Mouse (Mus musculus): Measurements from ENCODE around the gene Slc52a3. TPM values are rescaled to one million over a fixed set of nuclear protein-coding genes. Genes with fewer than 3 reads are reported as not detected.

Slc52a3 gene
- 1 to 10 TPM in 1 of 2 experiments, under 1 TPM in 1; 0.94 to 1.3 TPM for total RNA-seq (2021)
- long read RNA-seq, experiment 1, partial matches to known transcripts = 1 of 4 reads
- long read RNA-seq, experiment 1, other reads (novel, unspliced or antisense) = 0 of 4 reads
- long read RNA-seq, experiment 2, partial matches to known transcripts = 0 of 2 reads
- long read RNA-seq, experiment 2, other reads (novel, unspliced or antisense) = 1 of 2 reads

DNA sequence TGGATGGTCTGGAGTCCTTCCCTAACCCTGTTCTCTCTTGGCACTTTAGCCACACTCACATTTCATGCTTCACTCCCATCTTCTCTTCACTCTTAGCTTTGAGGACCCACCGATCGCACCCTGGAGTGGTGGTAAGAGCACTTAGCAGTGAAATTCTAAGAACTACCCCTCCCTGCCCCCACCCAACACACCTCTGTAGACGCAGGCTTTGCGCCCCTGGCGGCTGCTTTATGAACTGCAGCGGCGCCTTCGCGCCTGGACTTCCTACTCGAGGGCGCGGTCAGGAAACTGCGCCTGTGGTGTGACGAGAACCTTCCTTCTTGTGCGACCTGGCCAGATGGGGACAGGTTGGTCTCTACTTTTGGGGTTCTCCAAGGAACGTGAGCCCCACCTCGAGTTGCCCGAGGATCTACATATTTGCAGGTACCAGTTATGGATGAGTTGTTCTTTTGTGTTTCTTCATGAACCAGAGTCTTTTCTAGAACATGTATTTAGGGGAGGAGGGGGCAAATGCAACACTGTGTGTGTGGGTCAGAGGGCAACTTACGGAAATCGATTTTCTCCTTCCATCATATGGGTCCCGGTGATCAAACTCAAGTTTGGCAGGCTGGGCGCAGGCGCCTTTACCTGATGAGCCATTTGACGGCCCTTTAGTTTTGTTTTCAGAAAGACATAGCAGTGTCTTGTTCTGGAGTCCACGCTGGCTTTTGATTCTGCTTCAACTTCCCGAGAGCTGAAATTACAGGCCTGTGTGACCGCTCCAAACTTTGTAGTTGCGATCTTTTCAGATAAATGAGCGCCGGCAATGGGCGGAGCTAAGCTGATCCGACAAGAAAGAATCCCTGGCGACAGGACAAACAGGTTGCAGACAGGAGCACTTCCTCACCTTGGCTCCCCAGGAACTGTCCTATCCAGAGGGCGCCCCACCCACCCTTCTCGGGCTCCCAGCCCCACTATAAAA, at the start of gene Slc52a3:
TSS of gene Slc52a3 (plus strand) at position 283 of the 961 bp plus-strand sequence.
- DNase-seq (ENCODE audit: low spot score) = peak; percentile 84

DNA sequence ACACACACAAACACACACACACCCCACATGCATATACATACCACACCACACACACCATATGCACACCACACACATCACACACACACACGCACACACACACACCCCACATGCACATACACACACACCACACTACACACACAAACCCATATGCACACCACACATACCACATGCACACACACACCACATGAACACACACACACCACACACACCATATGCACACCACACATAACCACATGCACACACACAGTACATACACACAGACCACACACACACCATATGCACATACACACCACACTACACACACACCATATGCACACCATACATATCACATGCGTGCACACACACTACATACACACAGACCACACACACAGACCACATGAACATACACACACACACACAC, 48.7 kb upstream of the Slc52a3 start:
- DNase-seq (ENCODE audit: low spot score) = no peak

DNA sequence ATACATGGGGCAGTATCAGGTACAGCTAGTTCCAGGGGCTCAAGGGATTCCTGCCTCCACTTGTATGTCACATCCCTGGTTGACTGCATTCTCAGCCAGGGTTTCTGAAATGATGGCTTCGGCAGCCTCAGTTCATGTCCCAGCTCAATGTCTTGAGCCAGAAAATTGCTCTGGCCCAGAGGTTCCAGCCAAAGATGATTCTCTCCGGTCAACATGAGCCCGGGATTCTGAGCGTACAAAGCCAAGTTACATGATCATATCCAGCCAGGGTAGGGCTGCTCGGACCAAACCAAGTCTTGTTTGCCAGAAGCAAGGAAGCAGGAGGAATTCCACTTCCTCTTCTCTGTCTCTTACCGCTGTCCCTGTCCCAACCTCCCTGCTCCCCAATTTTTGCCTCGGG, 48.0 kb upstream of the Slc52a3 start:
- peak; percentile 41 for DNase-seq (ENCODE audit: low spot score)

- DNase-seq (ENCODE audit: low spot score) = no peak
Measured at GRCm38 (mm10) chr2:151949082-151949774, 47.1 kb upstream of the Slc52a3 start.

DNA sequence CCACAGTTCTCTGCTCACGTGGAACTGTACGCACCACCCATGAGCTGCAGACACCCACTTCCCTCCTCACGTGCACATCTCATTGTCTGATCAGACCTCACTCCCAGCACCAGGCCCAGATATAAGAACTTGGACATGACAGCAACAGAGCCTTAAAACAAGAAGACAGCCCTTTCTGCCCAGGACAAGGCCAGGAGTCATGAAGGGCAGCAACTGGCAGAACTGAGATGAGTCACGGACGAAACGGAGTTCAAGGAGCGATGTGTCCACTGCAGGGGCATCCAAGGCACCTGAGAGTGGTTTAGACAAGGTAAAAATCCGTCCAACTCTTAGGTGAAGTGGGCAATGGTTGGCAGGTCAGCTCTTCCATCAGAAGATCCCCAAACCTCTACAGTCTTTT, 42.6 kb upstream of the Slc52a3 start:
- DNase-seq (ENCODE audit: low spot score) = no peak

DNA sequence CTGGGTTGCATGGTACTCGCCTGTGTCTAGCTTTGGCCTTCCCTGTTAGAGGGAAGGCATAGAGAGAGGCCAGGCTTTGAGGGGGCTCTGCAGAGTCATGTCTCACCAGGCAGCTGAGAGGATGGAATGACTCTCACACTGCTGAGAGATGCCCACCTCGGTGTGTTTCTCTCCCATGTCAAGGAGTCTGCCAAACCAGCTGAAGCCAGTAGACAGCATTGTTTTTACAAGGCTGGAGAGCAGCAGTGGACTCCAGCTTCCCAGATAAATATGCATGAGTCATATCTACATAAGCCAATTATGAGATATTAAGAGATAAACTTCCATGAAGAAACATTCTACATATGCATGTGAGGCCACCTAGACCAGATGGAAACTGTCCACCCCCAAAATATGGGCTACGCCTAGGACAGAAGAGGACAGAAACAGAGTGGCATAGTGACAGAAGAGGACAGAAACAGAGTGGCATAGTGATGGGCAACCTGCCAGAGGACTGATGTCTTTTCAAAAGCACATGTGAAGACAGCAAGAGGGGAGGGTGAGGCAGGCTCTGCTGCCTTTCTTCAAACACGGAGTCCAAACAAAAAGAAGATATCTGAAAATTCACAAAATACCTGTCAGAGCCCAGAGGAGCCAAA, 39.7 kb upstream of the Slc52a3 start:
- no peak for DNase-seq (ENCODE audit: low spot score)

GRCm38 (mm10) chr2:151959274-151959673, 37.0 kb upstream of the Slc52a3 start:
- peak; percentile 30 for DNase-seq (ENCODE audit: low spot score)

- DNase-seq (ENCODE audit: low spot score) = no peak
Measured at GRCm38 (mm10) chr2:151961284-151962196, 34.8 kb upstream of the Slc52a3 start.

GRCm38 (mm10) chr2:151962474-151962873, 33.8 kb upstream of the Slc52a3 start:
- peak; percentile 27 for DNase-seq (ENCODE audit: low spot score)

DNA sequence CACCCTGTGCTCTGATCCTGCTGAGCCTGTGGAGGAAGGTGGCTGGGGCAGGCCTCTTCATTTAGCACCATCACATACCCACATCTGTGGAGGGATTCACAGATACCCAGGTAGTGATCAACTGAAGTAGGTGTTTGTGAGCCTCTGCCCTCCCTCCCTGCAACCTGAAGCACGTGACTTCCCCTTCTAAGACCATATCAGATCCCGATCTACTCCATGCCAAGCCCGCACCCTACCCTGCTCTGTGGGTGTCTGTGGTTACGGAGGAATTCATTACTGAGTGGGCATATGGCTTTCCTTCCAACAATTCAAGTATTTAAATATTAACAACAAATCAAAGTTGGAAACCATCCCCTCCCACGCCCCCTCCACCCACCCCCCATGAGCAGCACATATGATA, 33.0 kb upstream of the Slc52a3 start:
- no peak for DNase-seq (ENCODE audit: low spot score)

- DNase-seq (ENCODE audit: low spot score) = no peak
Measured at GRCm38 (mm10) chr2:151964052-151964451, 32.3 kb upstream of the Slc52a3 start.

- no peak for DNase-seq (ENCODE audit: low spot score)
Measured at GRCm38 (mm10) chr2:151967176-151967750, 29.0 kb upstream of the Slc52a3 start.

GRCm38 (mm10) chr2:151967792-151968191, 28.5 kb upstream of the Slc52a3 start:
- no peak for DNase-seq (ENCODE audit: low spot score)

- no peak for DNase-seq (ENCODE audit: low spot score)
Measured at GRCm38 (mm10) chr2:151968451-151968850, 27.9 kb upstream of the Slc52a3 start.

DNA sequence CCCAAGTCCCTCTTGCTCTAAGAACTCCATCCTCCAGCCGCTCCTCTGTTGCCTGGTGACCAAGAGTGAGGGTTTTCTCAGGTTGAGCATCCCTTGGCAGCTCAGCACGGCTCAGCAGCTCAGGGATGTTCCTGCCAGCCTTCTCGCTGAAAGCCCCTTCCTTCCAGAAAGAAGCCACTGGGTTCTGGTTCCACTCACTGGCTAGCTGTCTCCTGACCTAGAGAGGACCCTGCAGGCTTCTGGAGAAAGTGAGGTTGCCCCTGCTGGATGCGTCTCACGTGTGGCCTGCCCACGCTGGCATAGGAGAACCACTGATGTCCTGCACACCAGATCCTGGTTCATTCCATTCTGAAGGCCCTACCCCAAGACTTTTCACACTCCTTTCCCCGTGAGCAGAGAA, 27.3 kb upstream of the Slc52a3 start:
- DNase-seq (ENCODE audit: low spot score) = no peak

DNA sequence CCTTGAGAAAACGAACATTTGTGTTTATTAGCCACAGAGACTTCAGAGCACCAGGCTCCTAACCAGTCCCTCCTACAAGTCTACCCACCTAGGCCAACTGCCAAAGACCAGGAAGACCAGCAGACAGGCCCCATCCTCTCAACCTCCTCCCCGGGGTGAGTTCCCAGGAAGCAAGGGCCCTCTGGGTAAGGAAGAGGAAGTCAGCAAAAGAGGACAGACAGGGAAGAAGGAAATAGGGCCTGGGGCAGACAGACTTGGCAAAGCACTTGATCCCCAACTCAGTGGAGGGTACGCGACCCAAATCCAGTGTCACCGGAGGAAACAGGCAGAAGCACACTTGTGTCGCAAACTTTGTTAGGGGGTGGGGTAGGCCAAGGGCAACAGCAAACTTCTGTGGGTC, 26.9 kb upstream of the Slc52a3 start:
- DNase-seq (ENCODE audit: low spot score) = no peak

DNA sequence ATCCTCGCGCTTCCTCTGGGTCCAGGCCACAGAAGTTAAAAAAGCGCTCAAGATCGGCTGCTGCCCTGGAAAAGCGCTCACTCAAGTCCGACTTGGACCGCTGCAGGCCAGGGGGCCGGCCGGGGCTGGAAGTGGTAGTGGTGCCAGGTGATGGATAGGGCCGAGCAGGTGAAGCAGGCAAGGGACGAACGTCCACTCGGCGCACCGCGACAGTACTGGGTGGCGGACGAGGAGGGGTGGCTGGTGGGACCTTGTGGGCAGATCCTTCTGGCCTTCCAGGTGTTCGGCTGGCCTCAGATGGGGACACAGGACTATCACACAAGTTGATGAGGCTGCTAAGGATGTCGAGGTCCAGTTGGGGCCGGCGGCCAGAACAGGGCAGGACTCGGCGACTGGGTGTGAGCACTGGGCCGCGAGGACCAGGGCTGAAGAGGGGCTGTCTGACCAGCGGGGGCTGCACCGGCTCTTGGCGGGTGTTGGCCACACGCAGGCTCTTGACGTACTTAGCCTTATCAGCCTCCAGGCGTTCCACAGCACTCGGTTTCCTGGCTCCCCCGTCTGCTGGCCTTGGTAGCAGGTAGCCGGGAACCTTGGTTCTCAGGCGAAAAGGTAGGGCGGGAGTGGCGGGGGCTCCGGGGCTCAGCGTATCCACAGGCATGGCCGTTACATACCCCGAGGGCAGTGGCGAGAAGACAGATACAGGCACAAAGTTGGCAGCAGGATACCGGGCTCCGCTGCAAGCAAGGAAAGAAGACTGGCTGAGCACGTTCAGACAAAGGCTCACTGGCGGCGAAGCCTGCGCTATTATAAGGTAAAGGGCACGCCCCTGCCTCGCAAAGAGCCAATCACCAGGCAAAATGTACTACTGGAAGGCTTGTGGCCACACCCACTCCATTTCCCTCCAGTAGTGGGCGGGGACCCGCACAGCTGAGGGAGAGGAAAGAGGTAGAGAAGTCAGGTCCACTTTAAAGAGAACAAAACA, 25.8 kb upstream of the Slc52a3 start:
- peak; percentile 62 for DNase-seq (ENCODE audit: low spot score)

GRCm38 (mm10) chr2:151971748-151972147, 24.6 kb upstream of the Slc52a3 start:
- DNase-seq (ENCODE audit: low spot score) = no peak
